Mouse (Mus musculus) natural killer cell, adult 2 months (primary cell): Measurements from ENCODE around the gene Capn12.

Experiments
- DNase-seq, 2 experiments: peaks; one replicate each; pipeline ENCODE4 v3.0.0; 2022; ENCODE audit warnings: low spot score in 2 of 2

Capn12 gene

GRCm38 (mm10) chr7:28921178-28921577 is 40.0 kb downstream of the Capn12 start:
- no peak for DNase-seq

GRCm38 (mm10) chr7:28921722-28922465 is 40.7 kb downstream of the Capn12 start:
- DNase-seq, result no peak

GRCm38 (mm10) chr7:28922606-28923005 is 41.4 kb downstream of the Capn12 start:
- DNase-seq, result no peak

GRCm38 (mm10) chr7:28923865-28924291 is 42.7 kb downstream of the Capn12 start:
- DNase-seq, result no peak

DNA sequence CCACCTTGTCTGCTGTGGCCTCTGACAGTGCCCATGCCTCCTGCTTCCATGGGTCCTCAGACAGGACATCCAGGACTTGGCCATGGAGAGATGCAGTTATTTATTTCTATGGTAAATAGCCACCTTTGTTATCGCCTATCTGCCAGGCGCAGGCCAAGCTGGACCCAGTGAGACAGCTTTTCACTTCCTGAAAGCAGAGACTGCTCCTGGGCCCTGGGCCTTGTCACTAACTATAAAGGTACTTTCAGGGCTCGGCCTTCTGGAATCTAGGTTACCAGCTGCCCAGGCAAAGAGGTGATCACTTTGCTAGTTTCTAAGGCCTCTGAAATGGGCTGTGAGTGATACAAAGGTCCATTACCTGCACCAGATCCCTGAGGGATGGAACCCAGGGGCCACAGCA is 43.6 kb downstream of the Capn12 start:
- no peak for DNase-seq

- no peak for DNase-seq
Observed at GRCm38 (mm10) chr7:28925317-28925716, 44.1 kb downstream of the Capn12 start.

GRCm38 (mm10) chr7:28926172-28926571 is 45.0 kb downstream of the Capn12 start:
- no peak for DNase-seq

DNA sequence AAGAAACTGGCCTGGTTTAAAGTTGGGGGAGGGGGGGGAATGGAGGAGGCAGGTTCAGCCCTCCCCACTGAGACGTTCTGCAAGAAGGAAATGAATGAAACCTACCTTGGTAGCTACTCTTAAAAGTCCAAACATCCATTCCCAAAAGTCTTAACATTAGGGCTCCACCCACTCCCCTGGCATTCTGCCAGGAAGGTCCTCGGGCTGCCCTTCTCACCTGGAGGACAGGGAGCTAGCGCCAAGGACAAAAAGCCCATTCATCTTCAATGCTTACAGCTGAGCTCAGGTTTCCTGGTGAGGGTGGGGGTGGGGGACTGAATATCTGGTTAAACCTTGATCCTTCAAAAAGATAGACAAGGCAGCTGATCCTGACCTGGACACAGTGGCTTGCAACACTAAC is 48.2 kb downstream of the Capn12 start:
- DNase-seq, result no peak

DNA sequence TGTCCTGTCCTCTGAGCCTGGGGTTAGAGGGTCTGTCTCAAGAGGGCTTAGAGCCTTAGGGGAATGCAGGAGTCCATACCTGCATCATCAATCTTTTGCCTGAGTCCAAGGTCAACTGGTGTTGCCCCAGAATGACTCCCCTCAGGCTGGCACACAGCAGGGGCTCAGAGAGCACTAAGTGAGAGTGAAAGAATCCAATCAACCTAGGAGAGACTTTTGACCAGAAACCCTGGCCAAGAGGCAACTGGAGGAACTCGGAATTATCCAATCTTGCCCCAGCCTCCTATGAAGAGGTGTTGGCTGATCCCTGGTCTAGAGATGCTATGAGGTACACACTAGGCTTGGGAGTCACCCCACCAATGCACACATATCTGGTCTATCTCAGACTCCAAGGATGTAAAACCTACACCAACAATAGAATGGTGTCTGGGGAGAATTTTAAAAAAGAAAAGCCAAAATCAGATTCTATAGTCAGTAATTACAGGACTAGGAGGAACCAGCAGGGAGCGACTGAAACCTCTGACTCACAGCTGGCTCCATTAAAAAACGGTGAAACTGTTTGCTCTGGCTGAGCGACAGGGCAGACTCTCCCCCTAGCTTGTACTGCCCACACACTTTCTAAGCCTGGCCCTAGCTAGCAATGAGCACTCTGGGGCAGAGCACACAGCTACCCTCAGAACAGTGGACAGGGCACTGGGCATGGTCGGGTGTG is 49.3 kb downstream of the Capn12 start:
- DNase-seq, result no peak

GRCm38 (mm10) chr7:28931032-28931694 is 49.9 kb downstream of the Capn12 start:
- DNase-seq, result no peak

GRCm38 (mm10) chr7:28931695-28932039 is 50.4 kb downstream of the Capn12 start:
- no peak for DNase-seq

DNA sequence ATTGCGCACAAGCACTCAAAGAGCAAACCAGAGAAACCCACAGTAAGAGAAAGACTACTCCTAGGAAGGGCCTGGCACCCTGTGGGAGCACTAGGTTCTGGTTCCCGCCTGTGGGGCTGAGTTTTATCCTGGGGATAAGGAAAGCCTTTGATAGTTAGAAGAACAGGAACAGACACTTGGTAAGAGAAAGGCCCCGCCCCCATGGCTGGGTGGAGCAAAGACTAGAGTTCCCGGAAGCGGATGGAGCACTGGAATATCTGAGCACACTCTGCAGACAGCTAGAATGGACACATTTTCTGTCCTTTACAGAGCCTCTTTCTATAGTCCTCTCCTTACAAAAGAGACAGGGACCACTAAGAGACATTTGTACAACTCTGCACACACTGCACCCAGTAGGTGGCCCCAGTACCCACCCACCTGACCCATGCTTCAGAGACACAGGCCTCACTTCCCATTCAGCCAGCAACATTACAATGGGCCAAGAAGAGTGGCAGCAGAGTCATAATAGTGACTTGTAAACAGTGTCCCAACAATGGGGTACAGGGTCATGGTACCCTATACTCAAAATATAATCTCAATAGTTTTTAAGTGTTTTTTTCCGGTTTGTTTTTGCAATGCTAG is 51.3 kb downstream of the Capn12 start:
- DNase-seq, result no peak

- DNase-seq, result no peak
Observed at GRCm38 (mm10) chr7:28933825-28934224, 52.6 kb downstream of the Capn12 start.

- DNase-seq, result no peak
Observed at GRCm38 (mm10) chr7:28936787-28937186, 55.6 kb downstream of the Capn12 start.

DNA sequence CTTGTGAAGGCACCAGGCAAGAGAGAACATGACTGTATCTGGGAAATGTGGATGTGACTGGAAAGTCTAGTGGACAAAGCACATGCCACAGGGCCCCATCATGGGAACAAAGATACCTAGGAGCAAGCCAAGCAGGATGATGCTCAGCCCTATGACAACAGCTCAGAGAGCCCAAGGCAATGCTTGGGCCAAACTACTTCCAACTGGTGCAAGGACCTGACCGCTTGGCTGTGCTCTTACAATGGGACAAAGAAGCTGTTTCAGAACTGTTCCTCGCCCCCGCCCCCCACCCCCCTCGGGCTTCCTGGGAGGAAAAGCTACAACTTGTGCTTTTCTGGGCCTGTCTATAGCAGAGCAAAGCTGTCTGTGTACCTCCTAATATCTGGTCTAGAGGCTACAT is 57.4 kb downstream of the Capn12 start:
- no peak for DNase-seq

- DNase-seq, result no peak
Observed at GRCm38 (mm10) chr7:28939418-28940183, 58.4 kb downstream of the Capn12 start.

DNA sequence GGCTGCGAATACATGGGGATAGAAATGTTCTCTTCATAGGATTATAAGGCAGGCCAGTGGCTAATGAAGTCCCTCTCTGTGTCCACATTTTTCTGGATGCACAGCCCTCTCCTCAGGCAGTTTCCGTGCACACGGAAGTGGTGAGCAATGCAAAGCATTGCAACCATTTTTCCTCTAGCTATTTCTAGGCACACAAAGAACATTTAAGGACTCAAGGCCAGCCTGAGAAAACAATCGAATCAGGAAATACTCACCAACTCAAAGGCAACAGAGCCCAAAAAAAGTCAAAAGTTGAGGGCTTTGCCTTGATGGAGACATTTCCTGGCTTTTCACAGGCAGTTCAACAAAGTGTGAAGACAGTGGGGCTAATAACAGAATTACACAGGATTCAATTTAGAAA is 59.9 kb downstream of the Capn12 start:
- DNase-seq, result no peak

GRCm38 (mm10) chr7:28941542-28941941 is 60.3 kb downstream of the Capn12 start:
- DNase-seq, result no peak
